27 mouse cellular contexts compared by ENCODE assay signal in genomic region chr9:112498676-112499075, GRCm38 (mm10).
DNase-seq lines count a peak whose midpoint lies in the region; ATAC-seq lines count a peak whose summit lies in the region.
"Had no signal": no experiment of that assay in that cellular context is flagged by ENCODE, and none has a peak within 500 bp of the region (broad histone marks: within the 10 kb centered on the region; RNA-seq: fewer than 3 reads in every experiment).

No protein-coding gene starts in this region.

- H3K4me1 ChIP-seq in forebrain, embryonic 14.5 days (ENCODE audit: control insufficient read depth, insufficient read depth, low read length), result no peaks in the 10 kb centered on the region; the same call in 1 of the 2 replicates
- H3K4me1 ChIP-seq in forebrain, embryonic 12.5 days, result no peaks in the 10 kb centered on the region
- H3K4me1 ChIP-seq: embryonic facial prominence, embryonic 12.5 days; hindbrain, embryonic 12.5 days; hindbrain, embryonic 15.5 days had no signal

- WGBS in forebrain, embryonic 14.5 days, result 86% methylated on average over 4 of the region's 4 CpGs
- 86% methylated on average over 4 of the region's 4 CpGs for WGBS in forebrain, embryonic 12.5 days

- H3K9me3 ChIP-seq in forebrain, embryonic 14.5 days (replicated peaks; ENCODE audit: control insufficient read depth, low read length), result no peaks in the 10 kb centered on the region
- no peaks in the 10 kb centered on the region for H3K9me3 ChIP-seq in forebrain, embryonic 12.5 days
- H3K9me3 ChIP-seq: embryonic facial prominence, embryonic 12.5 days; forebrain, embryonic 15.5 days; hindbrain, embryonic 12.5 days; hindbrain, embryonic 15.5 days had no signal

- no peak overlapping the region for H3K4me3 ChIP-seq in forebrain, embryonic 14.5 days (ENCODE audit: low read depth, low read length)
- H3K4me3 ChIP-seq in forebrain, embryonic 12.5 days (replicated peaks), result no peak overlapping the region
- H3K4me3 ChIP-seq: embryonic facial prominence, embryonic 12.5 days; erythroblast, embryonic 14.5 days; forebrain, embryonic 15.5 days; gastrocnemius, adult 2 months; hindbrain, embryonic 12.5 days; hindbrain, embryonic 15.5 days had no signal

- DNase-seq in forebrain, embryonic 14.5 days (ENCODE audit: low spot score), result peak; percentile 3
- DNase-seq in frontal cortex, adult 2 months (ENCODE audit: extremely low spot score in 1 of 2, low spot score in 1 of 2), result peak; percentile 3 to 33
- no peak for DNase-seq in frontal cortex, postnatal 36 days (ENCODE audit: low spot score in 2 of 2)
- DNase-seq in brain, adult 2 months (ENCODE audit: low read depth, low spot score), result peak; percentile 51
- DNase-seq in telencephalon, adult 2 months (ENCODE audit: low read depth, low spot score), result peak; percentile 67
- DNase-seq in right cerebral cortex, postnatal 14 days, result no peak
- DNase-seq: adrenal gland, postnatal 10 days; adrenal gland, postnatal 36 days; B cell, adult 2 months; cerebellum, adult 11 months; cerebellum, adult 2 months; cerebellum, postnatal 10 days; cerebellum, postnatal 36 days; gastrocnemius, adult 2 months; gastrocnemius, postnatal 14 days; heart, adult 11 months had no signal

- no peak overlapping the region for H3K27ac ChIP-seq in forebrain, embryonic 14.5 days (ENCODE audit: low read depth, low read length)
- no peak overlapping the region for H3K27ac ChIP-seq in forebrain, embryonic 12.5 days
- H3K27ac ChIP-seq: embryonic facial prominence, embryonic 12.5 days; forebrain, embryonic 15.5 days; gastrocnemius, adult 2 months; hindbrain, embryonic 12.5 days; hindbrain, embryonic 15.5 days had no signal

- no peak for ATAC-seq in forebrain, embryonic 14.5 days
- ATAC-seq in forebrain, embryonic 12.5 days (ENCODE audit: low FRiP score), result no peak
- ATAC-seq: forebrain, embryonic 15.5 days; intestine, postnatal 0 days; Patski had no signal

- H3K9ac ChIP-seq in forebrain, embryonic 14.5 days (ENCODE audit: low read length), result no peak overlapping the region
- H3K9ac ChIP-seq in forebrain, embryonic 12.5 days, result no peak overlapping the region
- H3K9ac ChIP-seq: embryonic facial prominence, embryonic 12.5 days; forebrain, embryonic 15.5 days; hindbrain, embryonic 12.5 days; hindbrain, embryonic 15.5 days had no signal

- H3K27me3 ChIP-seq in forebrain, embryonic 14.5 days (replicated peaks; ENCODE audit: control insufficient read depth, insufficient read depth, low read length), result no peaks in the 10 kb centered on the region
- H3K27me3 ChIP-seq in forebrain, embryonic 12.5 days, result no peaks in the 10 kb centered on the region
- H3K27me3 ChIP-seq: CH12.LX; embryonic facial prominence, embryonic 12.5 days; forebrain, embryonic 15.5 days; hindbrain, embryonic 12.5 days; hindbrain, embryonic 15.5 days; Patski had no signal

- H3K36me3 ChIP-seq in forebrain, embryonic 14.5 days (ENCODE audit: control insufficient read depth, insufficient read depth, low read length), result no peaks in the 10 kb centered on the region
- H3K36me3 ChIP-seq in forebrain, embryonic 12.5 days (replicated peaks), result no peaks in the 10 kb centered on the region
- H3K36me3 ChIP-seq: embryonic facial prominence, embryonic 12.5 days; forebrain, embryonic 15.5 days; G1E; hindbrain, embryonic 12.5 days; hindbrain, embryonic 15.5 days had no signal

- H3K4me2 ChIP-seq in forebrain, embryonic 14.5 days (ENCODE audit: low read length), result no peak overlapping the region
- no peak overlapping the region for H3K4me2 ChIP-seq in forebrain, embryonic 12.5 days
- H3K4me2 ChIP-seq: embryonic facial prominence, embryonic 12.5 days; forebrain, embryonic 15.5 days; heart, embryonic 11.5 days; hindbrain, embryonic 12.5 days; hindbrain, embryonic 15.5 days had no signal

Comparison
In these comparisons a context has a peak if more than half of its experiments do, and no peak if none do; other contexts are left out.
1. DNase-seq: peak in forebrain, embryonic 14.5 days (single experiment), frontal cortex, adult 2 months (2 of 2), brain, adult 2 months (single experiment) and telencephalon, adult 2 months (single experiment); none in frontal cortex, postnatal 36 days (0 of 2) and right cerebral cortex, postnatal 14 days (single experiment).